Mouse (Mus musculus) central nervous system, embryonic 18 days (tissue): ENCODE results near the gene Nkx3-2. TPM values are rescaled to one million over a fixed set of nuclear protein-coding genes. Genes with fewer than 3 reads are reported as not detected.

Experiments used
- polyA plus RNA-seq: library from polyadenylated mRNA; depleted of rRNA; stranded (reverse); fragments of >200 nt; gene quantifications from 2 replicates; pipeline ENCODE4 v1.2.3, GENCODE M21; 2012; rRNA removed

Gene Nkx3-2
- 0.03 TPM in 1 of 2 replicates, not detected in the other for polyA plus RNA-seq

GRCm38 (mm10) chr5:41763731-41764721 is at the start of gene Nkx3-2:
Gene Nkx3-2, minus strand, starts transcription at chr5:41764501.

Other genes with a start within 250 kb of the Nkx3-2 start
- gene Rab28, start 56.3 kb downstream of the Nkx3-2 start, polyA plus RNA-seq = 52.0 and 60.6 TPM in 2 replicates
- 13.6 and 15.1 TPM in 2 replicates for gene Bod1l, start 79.8 kb upstream of the Nkx3-2 start, polyA plus RNA-seq